Mouse (Mus musculus): ENCODE measurements around the gene Ass1.

DNA sequence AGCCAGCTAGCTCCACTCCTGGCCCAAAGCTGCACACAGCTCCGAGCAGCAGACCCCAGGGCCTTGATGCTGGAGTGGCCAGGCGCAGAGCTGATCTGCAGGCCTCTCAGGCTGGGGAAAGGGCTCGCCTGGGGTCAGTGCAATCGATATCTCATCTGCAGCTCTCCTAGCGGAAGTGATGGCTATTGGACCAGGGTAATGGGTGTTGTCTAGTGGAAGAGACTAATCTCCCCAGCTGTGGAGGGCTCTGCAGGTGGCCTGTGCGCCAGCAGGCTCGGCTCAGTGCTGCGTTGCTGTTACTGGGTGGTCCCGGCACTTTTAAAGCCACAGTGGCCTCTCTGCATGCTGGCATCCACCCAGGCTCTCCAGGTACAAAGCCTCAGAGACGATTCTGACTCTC is 55.8 kb downstream of the Ass1 start:
- TF ChIP-seq POLR2A (IDR thresholded peaks at IDR 0.05; ENCODE audit: extremely low read depth, insufficient read depth, low read length), result no peak
- no peak for TF ChIP-seq CTCF (IDR thresholded peaks at IDR 0.05; ENCODE audit: extremely low read depth, insufficient read depth, low read length)

Measured in cortical plate, adult 2 months (tissue).